ENCODE assay signal across 10 mouse cellular contexts in the genomic region with DNA sequence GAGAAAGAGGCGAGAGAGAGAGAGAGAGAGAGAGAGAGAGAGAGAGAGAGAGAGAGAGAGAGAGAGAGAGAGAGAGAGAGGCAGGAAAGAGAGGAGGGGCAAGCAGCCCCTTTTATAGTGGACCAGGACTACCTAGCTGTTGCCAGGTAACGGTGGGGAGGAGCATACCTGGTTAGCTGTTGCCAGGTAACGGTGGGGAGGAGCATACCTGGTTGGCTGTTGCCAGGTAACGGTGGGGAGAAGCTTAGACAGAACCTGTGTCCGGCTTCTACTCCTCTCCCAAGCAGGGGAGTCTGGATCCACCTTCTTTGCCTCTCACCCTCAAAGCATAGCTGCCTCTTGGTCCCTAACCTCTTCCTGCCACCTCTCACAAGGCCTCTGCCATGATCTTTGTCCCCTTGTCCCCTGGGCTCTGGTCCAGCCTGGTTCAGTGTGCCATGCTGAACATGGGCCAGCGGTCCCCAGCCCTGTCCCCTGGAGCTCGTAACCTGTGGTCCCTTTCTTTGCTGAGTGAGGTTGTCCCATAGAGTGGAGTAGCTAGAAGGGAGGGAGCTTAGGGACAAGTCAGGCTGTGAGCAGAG. TPM values are rescaled to one million over a fixed set of nuclear protein-coding genes. Genes with fewer than 3 reads are reported as not detected.
A peak's percentile ranks its signal among the peaks of the same experiment; 100 is the strongest.
DNase-seq lines count a peak whose midpoint lies in the region; ATAC-seq and TF ChIP-seq lines count a peak whose summit lies in the region.
"Had no signal": no experiment of that assay in that cellular context is flagged by ENCODE, and none has a peak within 500 bp of the region (broad histone marks: within the 10 kb centered on the region; RNA-seq: fewer than 3 reads in every experiment).

No protein-coding gene starts in this region.

- H3K36me3 ChIP-seq in hindbrain, embryonic 10.5 days = no peaks in the 10 kb centered on the region
- no peaks in the 10 kb centered on the region for H3K36me3 ChIP-seq in hindbrain, embryonic 12.5 days
- peaks cover 0 to 44% of the 10 kb centered on the region in 2 experiments; a peak in 2 of 4 replicates for H3K36me3 ChIP-seq in MEL (ENCODE audit: control insufficient read depth in 1 of 2, insufficient read depth in 2 of 2, low read length in 2 of 2)
- H3K36me3 ChIP-seq in forebrain, embryonic 13.5 days (ENCODE audit: poor library complexity, severe bottlenecking) = no peaks in the 10 kb centered on the region
- no peaks in the 10 kb centered on the region for H3K36me3 ChIP-seq in liver, embryonic 13.5 days

- TF ChIP-seq CTCF in MEL (IDR thresholded peaks at IDR 0.05 in 2 of 3, conservative IDR thresholded peaks at IDR 0.05 in 1 of 3; ENCODE audit: control insufficient read depth in 1 of 3, insufficient read depth in 1 of 3, low read depth in 2 of 3, low read length in 3 of 3, poor library complexity in 1 of 3, severe bottlenecking in 1 of 3) = no peak

- DNase-seq in hindbrain, embryonic 10.5 days (ENCODE audit: low spot score) = no peak
- DNase-seq in MEL (ENCODE audit: low read depth, low spot score) = peak; percentile 18
- no peak for DNase-seq in liver, embryonic 13.5 days
- DNase-seq in ovary, postnatal 10 days (ENCODE audit: low spot score) = no peak
- no peak for DNase-seq in cerebellum, postnatal 4 days (ENCODE audit: low spot score in 2 of 2)
- DNase-seq in frontal cortex, postnatal 10 days (ENCODE audit: low spot score in 2 of 2) = no peak
- DNase-seq: thymus, adult 18-20 months had no signal

- ATAC-seq in hindbrain, embryonic 12.5 days (ENCODE audit: low FRiP score) = no peak
- ATAC-seq in forebrain, embryonic 13.5 days = 0 out of 2 replicates have a peak, but pooled peaks have one; percentile 65
- no peak; the same call in 1 of the 2 replicates for ATAC-seq in liver, embryonic 13.5 days (ENCODE audit: low read depth)

- no peak overlapping the region for H3K9ac ChIP-seq in hindbrain, embryonic 12.5 days
- peak overlapping the region; percentile 41; the same call in 1 of the 2 replicates for H3K9ac ChIP-seq in MEL (ENCODE audit: control insufficient read depth, low read depth, low read length, poor library complexity, severe bottlenecking)
- no peak overlapping the region for H3K9ac ChIP-seq in forebrain, embryonic 13.5 days
- peak overlapping the region; percentile 64 for H3K9ac ChIP-seq in liver, embryonic 13.5 days

- H3K79me2 ChIP-seq in MEL (ENCODE audit: control insufficient read depth, insufficient read depth, low read length, poor library complexity) = no peaks in the 10 kb centered on the region; the same call in 1 of the 2 replicates

- peaks cover 86% of the 10 kb centered on the region for H3K27me3 ChIP-seq in hindbrain, embryonic 10.5 days (ENCODE audit: insufficient read depth, poor library complexity, severe bottlenecking)
- peaks cover 74% of the 10 kb centered on the region for H3K27me3 ChIP-seq in hindbrain, embryonic 12.5 days
- H3K27me3 ChIP-seq in MEL (ENCODE audit: control insufficient read depth in 1 of 2, insufficient read depth in 2 of 2, low read length in 2 of 2) = no peaks in the 10 kb centered on the region
- H3K27me3 ChIP-seq in forebrain, embryonic 13.5 days = peaks cover 71% of the 10 kb centered on the region
- H3K27me3 ChIP-seq in liver, embryonic 13.5 days = peaks cover 25% of the 10 kb centered on the region

- no peaks in the 10 kb centered on the region for H3K9me3 ChIP-seq in hindbrain, embryonic 10.5 days
- no peaks in the 10 kb centered on the region for H3K9me3 ChIP-seq in hindbrain, embryonic 12.5 days (replicated peaks)
- no peaks in the 10 kb centered on the region for H3K9me3 ChIP-seq in MEL (replicated peaks; ENCODE audit: insufficient read depth, low read length)
- H3K9me3 ChIP-seq in forebrain, embryonic 13.5 days (replicated peaks) = no peaks in the 10 kb centered on the region
- no peaks in the 10 kb centered on the region for H3K9me3 ChIP-seq in liver, embryonic 13.5 days (replicated peaks)

- 31% methylated on average over 7 of the region's 7 CpGs for WGBS in hindbrain, embryonic 10.5 days
- WGBS in hindbrain, embryonic 12.5 days = 30% methylated on average over 7 of the region's 7 CpGs
- WGBS in forebrain, embryonic 13.5 days = 27% methylated on average over 6 of the region's 7 CpGs
- 57% methylated on average over 7 of the region's 7 CpGs for WGBS in liver, embryonic 13.5 days (ENCODE audit: insufficient replicate concordance)

- peaks cover 63% of the 10 kb centered on the region for H3K4me1 ChIP-seq in hindbrain, embryonic 10.5 days (replicated peaks)
- peaks cover 32% of the 10 kb centered on the region for H3K4me1 ChIP-seq in hindbrain, embryonic 12.5 days
- peaks cover 29 to 70% of the 10 kb centered on the region in 2 experiments for H3K4me1 ChIP-seq in MEL (ENCODE audit: control insufficient read depth in 1 of 2, insufficient read depth in 2 of 2, low read length in 2 of 2)
- H3K4me1 ChIP-seq in forebrain, embryonic 13.5 days = peaks cover 20% of the 10 kb centered on the region
- H3K4me1 ChIP-seq in liver, embryonic 13.5 days (replicated peaks) = peaks cover 100% of the 10 kb centered on the region

- no peak for TF ChIP-seq POLR2A in MEL (IDR thresholded peaks at IDR 0.05; ENCODE audit: control insufficient read depth in 1 of 2, insufficient read depth in 1 of 2, low read depth in 1 of 2, low read length in 2 of 2, poor library complexity in 1 of 2)

- no peak overlapping the region for H3K4me2 ChIP-seq in hindbrain, embryonic 12.5 days (replicated peaks)
- H3K4me2 ChIP-seq in forebrain, embryonic 13.5 days = no peak overlapping the region
- peak overlapping the region; percentile 63 for H3K4me2 ChIP-seq in liver, embryonic 13.5 days

- H3K4me3 ChIP-seq in hindbrain, embryonic 10.5 days = no peak overlapping the region
- no peak overlapping the region for H3K4me3 ChIP-seq in hindbrain, embryonic 12.5 days
- H3K4me3 ChIP-seq in MEL (ENCODE audit: control insufficient read depth in 1 of 2, insufficient read depth in 1 of 2, low read depth in 2 of 2, low read length in 2 of 2) = no peak overlapping the region
- H3K4me3 ChIP-seq in forebrain, embryonic 13.5 days = no peak overlapping the region
- peak overlapping the region; percentile 11; the same call in 1 of the 2 replicates for H3K4me3 ChIP-seq in liver, embryonic 13.5 days (replicated peaks)

- TF ChIP-seq EP300 in MEL (IDR thresholded peaks at IDR 0.05; ENCODE audit: low read depth in 1 of 2, low read length in 2 of 2) = no peak

- H3K27ac ChIP-seq in hindbrain, embryonic 10.5 days = peak overlapping the region; percentile 67
- no peak overlapping the region for H3K27ac ChIP-seq in hindbrain, embryonic 12.5 days
- H3K27ac ChIP-seq in MEL (ENCODE audit: control insufficient read depth, low read depth, low read length) = peak overlapping the region; percentile 63
- H3K27ac ChIP-seq in forebrain, embryonic 13.5 days = peak overlapping the region; percentile 36
- peak overlapping the region; percentile 90 for H3K27ac ChIP-seq in liver, embryonic 13.5 days

- no peak for TF ChIP-seq RAD21 in MEL (IDR thresholded peaks at IDR 0.05; ENCODE audit: low read depth, low read length)

RNA-seq across cellular contexts. Expression of a gene that starts 8.0 kb away (rescaled TPM):
- 3.0 and 3.2 TPM in 2 replicates for polyA plus RNA-seq in hindbrain, embryonic 10.5 days (2016; fragmentation: Nextera tagmentation; extraction: Ambion mirVana)
- 3.7 and 4.1 TPM in 2 replicates for polyA plus RNA-seq in hindbrain, embryonic 12.5 days (2016; fragmentation: Nextera tagmentation; extraction: Ambion mirVana)
- 62.5 and 77.2 TPM in 2 replicates for total RNA-seq in MEL (2012; rRNA removed)
- 10 to 100 TPM; 51.4 to 66.8 TPM for polyA plus RNA-seq in MEL (2012; ENCODE audit: insufficient read depth in 1 of 2, insufficient read length in 2 of 2, low read depth in 1 of 2, low replicate concordance in 2 of 2, missing spikeins in 1 of 2)
- 0.60 and 1.2 TPM in 2 replicates for polyA plus RNA-seq in forebrain, embryonic 13.5 days (2015; fragmentation: Nextera tagmentation; extraction: Ambion mirVana)
- polyA plus RNA-seq in liver, embryonic 13.5 days (2015; fragmentation: Nextera tagmentation; extraction: Ambion mirVana) = 92.1 and 96.6 TPM in 2 replicates

RNA-seq across cellular contexts. Expression of a gene that starts 17.4 kb away (rescaled TPM):
- polyA plus RNA-seq in hindbrain, embryonic 10.5 days (2016; fragmentation: Nextera tagmentation; extraction: Ambion mirVana) = 4.7 and 5.4 TPM in 2 replicates
- 4.9 and 5.1 TPM in 2 replicates for polyA plus RNA-seq in hindbrain, embryonic 12.5 days (2016; fragmentation: Nextera tagmentation; extraction: Ambion mirVana)
- total RNA-seq in MEL (2012; rRNA removed) = 0.04 TPM in 1 of 2 replicates, not detected in the other
- under 1 TPM in 1 of 2 experiments, not detected in 1; 0.17 TPM for polyA plus RNA-seq in MEL (2012; ENCODE audit: insufficient read depth in 1 of 2, insufficient read length in 2 of 2, low read depth in 1 of 2, low replicate concordance in 2 of 2, missing spikeins in 1 of 2)
- polyA plus RNA-seq in forebrain, embryonic 13.5 days (2015; fragmentation: Nextera tagmentation; extraction: Ambion mirVana) = 1.2 and 2.3 TPM in 2 replicates
- polyA plus RNA-seq in liver, embryonic 13.5 days (2015; fragmentation: Nextera tagmentation; extraction: Ambion mirVana) = 15.5 and 18.6 TPM in 2 replicates
- total RNA-seq: neutrophil, adult 5-6 weeks had no signal

RNA-seq across cellular contexts. Expression of a gene that starts 27.6 kb away (rescaled TPM):
- 0.25 TPM in 1 of 2 replicates, not detected in the other for polyA plus RNA-seq in hindbrain, embryonic 10.5 days (2016; fragmentation: Nextera tagmentation; extraction: Ambion mirVana)
- 0.45 and 0.74 TPM in 2 replicates for polyA plus RNA-seq in hindbrain, embryonic 12.5 days (2016; fragmentation: Nextera tagmentation; extraction: Ambion mirVana)
- total RNA-seq in MEL (2012; rRNA removed) = not detected in 2 replicates
- not detected for polyA plus RNA-seq in MEL (2012; ENCODE audit: insufficient read depth in 1 of 2, insufficient read length in 2 of 2, low read depth in 1 of 2, low replicate concordance in 2 of 2, missing spikeins in 1 of 2)
- polyA plus RNA-seq in forebrain, embryonic 13.5 days (2015; fragmentation: Nextera tagmentation; extraction: Ambion mirVana) = 0.35 and 1.0 TPM in 2 replicates
- not detected in 2 replicates for polyA plus RNA-seq in liver, embryonic 13.5 days (2015; fragmentation: Nextera tagmentation; extraction: Ambion mirVana)
- total RNA-seq: neutrophil, adult 5-6 weeks had no signal

RNA-seq across cellular contexts. Expression of a gene that starts 51.4 kb away (rescaled TPM):
- 11.6 and 14.1 TPM in 2 replicates for polyA plus RNA-seq in hindbrain, embryonic 10.5 days (2016; fragmentation: Nextera tagmentation; extraction: Ambion mirVana)
- 9.4 and 14.3 TPM in 2 replicates for polyA plus RNA-seq in hindbrain, embryonic 12.5 days (2016; fragmentation: Nextera tagmentation; extraction: Ambion mirVana)
- total RNA-seq in MEL (2012; rRNA removed) = not detected in 2 replicates
- polyA plus RNA-seq in MEL (2012; ENCODE audit: insufficient read depth in 1 of 2, insufficient read length in 2 of 2, low read depth in 1 of 2, low replicate concordance in 2 of 2, missing spikeins in 1 of 2) = not detected
- polyA plus RNA-seq in forebrain, embryonic 13.5 days (2015; fragmentation: Nextera tagmentation; extraction: Ambion mirVana) = 0.40 and 1.0 TPM in 2 replicates
- 0.76 and 1.0 TPM in 2 replicates for polyA plus RNA-seq in liver, embryonic 13.5 days (2015; fragmentation: Nextera tagmentation; extraction: Ambion mirVana)
- total RNA-seq: neutrophil, adult 5-6 weeks had no signal

RNA-seq across cellular contexts. Expression of a gene that starts 56.7 kb away (rescaled TPM):
- polyA plus RNA-seq in hindbrain, embryonic 10.5 days (2016; fragmentation: Nextera tagmentation; extraction: Ambion mirVana) = 32.6 and 34.7 TPM in 2 replicates
- polyA plus RNA-seq in hindbrain, embryonic 12.5 days (2016; fragmentation: Nextera tagmentation; extraction: Ambion mirVana) = 43.2 and 44.8 TPM in 2 replicates
- total RNA-seq in MEL (2012; rRNA removed) = not detected in 2 replicates
- polyA plus RNA-seq in MEL (2012; ENCODE audit: insufficient read depth in 1 of 2, insufficient read length in 2 of 2, low read depth in 1 of 2, low replicate concordance in 2 of 2, missing spikeins in 1 of 2) = not detected
- polyA plus RNA-seq in forebrain, embryonic 13.5 days (2015; fragmentation: Nextera tagmentation; extraction: Ambion mirVana) = 25.1 and 34.0 TPM in 2 replicates
- 5.9 and 6.7 TPM in 2 replicates for polyA plus RNA-seq in liver, embryonic 13.5 days (2015; fragmentation: Nextera tagmentation; extraction: Ambion mirVana)

Comparison
In these comparisons a context has a peak if more than half of its experiments do, and no peak if none do; other contexts are left out.
1. H3K9ac ChIP-seq: peak in MEL (single experiment) and liver, embryonic 13.5 days (single experiment); none in hindbrain, embryonic 12.5 days (single experiment) and forebrain, embryonic 13.5 days (single experiment).
2. RNA of a gene that starts 8.0 kb away (polyA plus RNA-seq): 92.1 to 96.6 TPM in liver, embryonic 13.5 days and 51.4 to 66.8 TPM in MEL; 3.7 to 4.1 TPM in hindbrain, embryonic 12.5 days, 3.0 to 3.2 TPM in hindbrain, embryonic 10.5 days and 0.60 to 1.2 TPM in forebrain, embryonic 13.5 days; every median in the first group is over 10 times any median in the second.